Mouse (Mus musculus) hindbrain, embryonic 15.5 days (tissue): ENCODE data around the gene Rasgef1c. TPM values are rescaled to one million over a fixed set of nuclear protein-coding genes. Genes with fewer than 3 reads are reported as not detected.

ENCODE experiments used
- microRNA-seq: library from miRNA; unstranded; fragments of <30 nt; microRNA quantifications from one replicate; pipeline ENCODE4, GENCODE M21; 2016
- polyA plus RNA-seq: library from polyadenylated mRNA; unstranded; fragments of >200 nt; fragmentation: Nextera tagmentation; extraction: Ambion mirVana; gene quantifications from 2 replicates; pipeline ENCODE4 v1.2.1, GENCODE M21; 2015

The Rasgef1c gene
- polyA plus RNA-seq, 1 experiment from 2014 or later, result 36.6 TPM

Small RNA genes lying within 50 kb of the gene (microRNA-seq; reads per million reads assigned to microRNA genes)
- gene Gm23492, result not detected

Other genes starting within 250 kb of the Rasgef1c start
- gene Scgb3a1, start 238.2 kb upstream of the Rasgef1c start, polyA plus RNA-seq, result 0.36 and 0.56 TPM in 2 replicates
- 42.6 and 46.3 TPM in 2 replicates for gene Cnot6, start 189.1 kb upstream of the Rasgef1c start, polyA plus RNA-seq
- 6.4 and 6.8 TPM in 2 replicates for gene Gfpt2, start 107.7 kb upstream of the Rasgef1c start, polyA plus RNA-seq
- gene Mapk9, start 55.1 kb upstream of the Rasgef1c start, polyA plus RNA-seq, result 69.5 and 69.6 TPM in 2 replicates
- gene Rnf130, start 123.5 kb downstream of the Rasgef1c start, polyA plus RNA-seq, result 64.6 and 71.0 TPM in 2 replicates
- gene Tbc1d9b, start 229.6 kb downstream of the Rasgef1c start, polyA plus RNA-seq, result 42.5 and 42.6 TPM in 2 replicates